Mouse (Mus musculus) MEL (cell line): Measurements from ENCODE around the gene Limd2.

Source experiments
- CHD1 ChIP-seq: IDR thresholded peaks from 2 replicates; pipeline ENCODE4 v1.6.1; 2012; ENCODE audit warnings: low read depth, mild to moderate bottlenecking, inconsistent platforms, low read length, improper control_type of control experiment
- CTCF ChIP-seq, 3 experiments: IDR thresholded peaks in 2 of 3; conservative IDR thresholded peaks in 1 of 3; 2 replicates each; pipeline ENCODE4 v1.5.1; 2011 to 2012; ENCODE audit warnings: low read length in 3 of 3, low read depth in 2 of 3, mild to moderate bottlenecking in 2 of 3, improper control_type of control experiment in 1 of 3, inconsistent platforms in 1 of 3, mixed read lengths in 1 of 3, moderate library complexity in 1 of 3; ENCODE audit not compliant: control insufficient read depth in 1 of 3, insufficient read depth in 1 of 3, poor library complexity in 1 of 3, severe bottlenecking in 1 of 3
- TCF12 ChIP-seq: IDR thresholded peaks from 2 replicates; pipeline ENCODE4 v1.6.1; 2014; ENCODE audit warnings: low read depth, mild to moderate bottlenecking, inconsistent platforms, low read length, improper control_type of control experiment, moderate library complexity
- USF2 ChIP-seq, 2 experiments: IDR thresholded peaks; 2 replicates each; pipeline ENCODE4 v1.6.1; 2011 to 2012; ENCODE audit warnings: improper control_type of control experiment in 2 of 2, low read length in 2 of 2, borderline replicate concordance in 1 of 2, inconsistent platforms in 1 of 2, low read depth in 1 of 2, mild to moderate bottlenecking in 1 of 2; ENCODE audit not compliant: insufficient read depth in 1 of 2
- ZC3H11A ChIP-seq: IDR thresholded peaks from 2 replicates; pipeline ENCODE4 v1.6.1; 2012; ENCODE audit warnings: low read depth, mild to moderate bottlenecking, inconsistent platforms, low read length, improper control_type of control experiment

- no peak for TF ChIP-seq TCF12
- no peak for TF ChIP-seq ZC3H11A
- TF ChIP-seq USF2 (IDR thresholded peaks at IDR 0.05; ENCODE audit: borderline replicate concordance in 1 of 2, insufficient read depth in 1 of 2, low read depth in 1 of 2, low read length in 2 of 2), result no peak
- TF ChIP-seq CTCF (IDR thresholded peaks at IDR 0.05 in 2 of 3, conservative IDR thresholded peaks at IDR 0.05 in 1 of 3; ENCODE audit: control insufficient read depth in 1 of 3, insufficient read depth in 1 of 3, low read depth in 2 of 3, low read length in 3 of 3, poor library complexity in 1 of 3, severe bottlenecking in 1 of 3), result no peak
- TF ChIP-seq CHD1, result no peak
Measured at GRCm38 (mm10) chr11:106194891-106195290, 34.2 kb upstream of the Limd2 start.
